Mouse (Mus musculus) embryo, embryonic 11 days (tissue): Measurements from ENCODE around the gene Pdzk1ip1.

Source experiments
- DNase-seq: peaks from one replicate; pipeline ENCODE4 v3.0.0-alpha.2; 2015

Gene Pdzk1ip1

DNA sequence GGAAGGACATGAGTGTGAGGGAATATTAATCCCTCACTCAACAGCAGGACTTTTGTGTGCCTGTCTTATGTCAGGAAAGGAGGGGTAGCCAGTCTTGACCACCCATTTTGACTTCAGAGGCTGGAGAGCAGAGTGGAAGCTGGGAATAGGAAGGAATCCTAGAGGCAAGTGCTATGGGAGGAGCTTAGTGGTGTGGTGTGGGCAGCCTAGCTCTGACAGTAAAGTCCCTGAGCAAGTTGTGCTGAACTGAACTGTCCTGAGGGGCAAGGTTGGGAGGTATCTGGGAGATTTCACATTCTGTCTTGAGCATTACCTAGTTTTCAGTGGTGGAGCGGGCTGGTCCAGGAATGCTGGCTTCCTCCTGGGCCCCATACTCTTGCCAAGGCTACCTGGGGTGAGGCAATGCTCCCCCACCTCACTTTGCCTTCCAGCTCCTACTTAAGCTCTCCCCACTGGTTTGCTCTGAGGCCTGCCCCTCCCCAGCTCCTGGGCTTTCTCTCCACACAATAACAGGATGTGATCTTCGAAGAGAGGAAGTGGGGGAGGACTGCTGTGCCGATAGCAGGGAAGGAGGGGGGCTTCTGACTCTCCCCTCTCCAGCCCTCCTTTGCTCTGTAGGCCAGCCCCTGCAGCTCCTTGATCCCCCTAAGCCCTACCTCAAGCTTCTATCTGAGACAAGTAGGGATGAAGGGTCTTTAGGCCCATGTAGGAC lies 13.1 kb upstream of the Pdzk1ip1 start:
- no peak for DNase-seq

DNA sequence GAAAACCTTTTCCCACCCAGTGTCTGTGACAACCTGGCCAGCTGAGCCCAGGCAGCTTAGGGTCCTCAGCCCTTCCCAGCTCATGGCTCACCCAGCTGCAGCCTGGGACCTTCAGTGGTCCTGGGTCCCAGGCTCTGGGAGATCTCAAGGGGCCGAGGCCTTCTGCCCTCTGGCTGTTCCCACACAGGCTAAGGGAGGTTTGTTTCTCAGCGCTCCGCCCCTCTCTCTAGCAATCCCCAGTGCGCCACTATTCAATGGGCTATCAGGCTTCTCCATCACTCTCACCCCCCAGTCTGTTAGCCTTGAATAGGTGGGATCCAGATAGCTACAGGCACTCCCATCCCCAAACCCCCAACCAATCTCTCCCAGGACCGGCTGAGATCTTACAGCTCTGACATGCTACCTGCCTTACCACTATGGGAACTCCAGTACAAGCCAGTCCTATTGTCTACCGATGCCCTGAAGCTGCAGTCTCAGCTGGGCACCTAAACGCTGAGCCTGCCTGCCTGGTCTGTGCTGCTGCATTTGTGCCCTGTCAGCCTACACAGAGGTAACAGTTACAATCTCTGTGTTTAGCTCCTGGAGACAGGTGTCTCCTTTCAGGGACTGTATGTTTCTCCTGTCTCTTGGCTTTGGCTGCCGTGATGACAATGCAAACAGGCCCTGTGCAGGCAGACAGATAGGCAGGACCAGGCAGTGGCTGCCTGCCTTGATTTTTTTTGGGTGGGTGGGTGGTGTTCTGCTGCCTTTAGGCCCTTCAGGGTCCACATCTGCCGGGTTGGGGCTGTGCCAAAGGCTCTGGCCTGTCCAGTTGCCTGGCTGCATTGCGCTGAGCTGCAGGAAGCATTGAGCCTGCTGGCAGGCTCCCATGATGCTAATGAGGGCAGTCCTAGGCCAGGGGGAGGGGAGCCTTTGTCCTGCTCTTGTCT lies 9.4 kb upstream of the Pdzk1ip1 start:
- DNase-seq = peak; percentile 77

DNA sequence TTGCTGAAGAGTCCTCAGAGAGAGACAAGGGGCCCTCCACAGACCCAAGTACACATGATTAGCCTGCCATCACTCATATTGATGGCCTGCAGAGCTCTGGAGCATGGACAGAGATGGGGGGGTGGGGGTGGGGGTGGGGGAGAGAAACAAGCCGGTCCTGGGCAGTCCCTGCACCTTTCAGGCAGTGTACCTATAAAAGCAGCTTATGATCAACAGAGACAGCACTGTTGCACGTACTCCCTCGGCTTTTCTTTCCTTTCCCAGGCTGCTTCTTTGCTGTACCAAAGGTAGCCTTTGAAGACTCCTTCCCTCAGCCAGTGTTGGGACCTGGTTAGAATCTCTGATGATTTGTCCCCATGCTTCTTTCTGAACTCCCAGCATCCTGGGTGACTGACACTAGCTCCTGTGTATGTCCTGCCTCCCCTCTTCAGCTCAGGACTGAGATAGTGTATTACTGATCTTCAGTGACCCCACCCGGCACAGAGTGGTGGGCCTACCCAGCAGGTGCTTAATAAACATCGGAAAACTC lies 8.6 kb upstream of the Pdzk1ip1 start:
- no peak for DNase-seq

DNA sequence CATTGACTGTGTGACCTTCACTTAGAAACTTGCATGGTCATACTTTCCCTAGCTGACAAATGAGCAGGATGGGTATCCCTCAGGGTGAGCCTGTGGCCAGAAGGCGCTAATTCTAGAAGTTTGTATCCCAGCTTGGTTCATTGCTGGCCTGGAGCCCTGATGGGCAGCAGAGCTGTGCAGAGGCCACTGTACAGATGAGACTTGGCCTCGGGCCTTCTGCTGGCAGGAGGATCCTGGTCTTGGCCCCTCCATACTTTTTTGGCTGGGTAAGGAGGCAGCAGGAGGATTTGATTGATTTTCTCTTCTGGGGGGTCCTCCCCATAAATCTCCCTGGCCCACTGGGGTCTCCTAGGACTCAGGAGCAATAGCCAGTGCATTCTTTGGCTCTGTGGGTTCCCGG lies 5.5 kb upstream of the Pdzk1ip1 start:
- DNase-seq = no peak

DNA sequence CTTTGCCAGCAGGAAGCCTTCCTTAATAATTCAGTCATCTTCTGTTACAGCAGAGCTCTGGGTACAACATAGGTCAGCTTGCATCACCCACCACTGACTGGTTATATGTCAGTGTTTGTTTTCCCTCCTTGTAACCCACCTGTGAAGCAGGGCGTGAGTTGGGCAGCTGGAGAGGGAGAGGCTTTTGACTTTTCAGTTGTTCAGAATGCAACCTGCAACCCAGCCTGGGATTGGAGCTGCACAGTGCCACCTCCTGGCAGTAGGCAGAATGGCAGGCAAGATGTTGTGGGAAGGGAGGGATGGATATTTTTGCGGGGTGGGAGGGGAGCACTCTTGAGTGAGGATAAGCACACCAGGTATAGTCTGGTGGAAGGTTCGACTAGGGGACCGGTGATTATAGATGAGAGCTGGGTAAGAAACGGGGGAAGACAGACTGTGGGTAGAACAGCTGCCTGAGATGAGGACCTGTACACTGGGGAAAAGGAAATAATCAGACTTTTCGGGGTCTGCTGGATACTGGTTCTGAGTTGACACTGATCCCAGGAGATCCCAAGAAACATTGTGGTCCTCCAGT lies 2.9 kb upstream of the Pdzk1ip1 start:
- DNase-seq = peak; percentile 69

DNA sequence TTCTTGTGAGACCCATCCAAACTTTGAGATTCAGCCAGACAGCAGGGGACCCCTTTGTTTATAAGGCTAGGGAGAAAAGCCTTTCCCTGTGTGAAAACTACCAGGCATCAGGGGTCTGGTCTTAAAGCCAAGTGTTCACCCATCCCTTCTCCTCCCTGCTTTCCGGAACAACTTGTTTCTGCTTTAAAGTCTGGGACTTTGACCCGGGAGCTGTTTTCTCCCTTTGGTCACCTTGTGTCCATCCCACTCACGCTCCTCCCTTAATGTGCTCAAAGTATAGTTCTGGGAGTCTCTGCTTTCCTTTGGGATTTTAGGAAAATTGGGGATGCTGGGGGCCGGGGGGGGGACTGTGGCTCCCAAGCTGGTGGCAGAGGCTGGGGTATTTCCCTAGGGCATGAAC lies 2.3 kb upstream of the Pdzk1ip1 start:
- no peak for DNase-seq

DNA sequence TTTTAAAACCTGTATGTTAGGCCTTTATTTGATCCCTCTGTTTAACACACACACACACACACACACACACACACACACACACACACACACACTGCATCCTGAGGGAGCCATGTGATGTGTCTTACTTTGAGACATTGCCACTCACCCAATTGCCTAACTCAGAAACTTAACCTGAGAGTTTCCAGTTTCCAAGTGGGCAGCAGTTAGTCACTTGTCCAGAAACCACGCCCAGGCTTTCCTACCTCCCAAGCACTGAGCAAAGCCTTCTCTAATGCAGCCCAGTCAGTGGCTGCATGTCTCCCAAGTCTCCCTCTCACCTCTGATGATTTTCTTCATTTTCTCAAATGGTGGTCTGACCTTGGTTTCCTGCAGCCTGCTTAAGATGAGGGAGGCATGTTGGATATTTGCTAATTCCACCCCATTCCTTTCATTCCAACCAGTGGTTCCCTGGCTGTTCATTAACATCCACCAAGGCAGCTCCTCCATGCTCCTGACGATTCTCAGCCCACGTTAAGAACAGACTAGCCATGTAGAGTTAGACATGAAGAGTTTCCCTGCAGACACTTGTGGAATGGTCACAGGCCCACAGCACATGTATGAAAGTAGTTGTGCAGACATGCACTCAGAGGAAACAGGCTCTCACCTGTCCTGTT lies 1.6 kb upstream of the Pdzk1ip1 start:
- no peak for DNase-seq

DNA sequence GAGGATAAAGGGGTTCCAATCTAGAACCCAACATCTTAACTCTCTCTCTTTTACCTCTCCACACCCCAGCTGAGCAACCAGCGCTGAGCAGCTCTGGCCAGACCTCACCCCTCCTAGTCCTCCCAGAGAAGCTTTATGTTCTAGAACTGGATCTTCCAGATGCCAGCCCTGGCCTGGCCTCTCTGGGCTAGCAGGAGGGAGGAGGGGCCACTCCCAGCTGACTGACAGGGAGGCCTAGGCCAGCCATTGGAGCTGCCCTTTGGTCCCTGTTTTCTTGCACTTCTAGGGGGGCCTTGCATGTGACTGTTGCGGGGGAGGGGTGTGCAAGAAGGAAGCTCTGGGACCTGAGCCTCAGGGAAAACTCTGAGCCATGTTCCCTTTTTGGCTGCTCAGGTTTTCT lies 2.1 kb downstream of the Pdzk1ip1 start:
- no peak for DNase-seq

DNA sequence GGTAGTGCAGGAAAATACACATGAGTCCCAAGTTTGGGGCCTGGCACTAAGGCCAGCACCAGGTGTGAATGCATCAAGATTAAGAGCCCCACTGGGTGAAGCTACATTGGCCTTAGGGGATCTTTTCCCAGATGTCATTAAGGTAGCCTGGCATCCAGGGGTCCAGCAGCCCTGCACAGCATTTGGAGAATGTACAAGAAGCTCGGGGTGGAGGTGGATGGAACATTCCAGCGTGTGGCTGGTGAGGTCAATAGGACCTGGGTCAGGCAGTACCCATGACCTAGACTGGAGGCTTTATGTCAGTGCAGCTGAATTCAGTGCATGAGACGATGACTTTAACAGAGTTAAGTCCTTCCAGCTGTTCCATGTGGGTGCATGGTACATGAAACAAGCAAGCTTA lies 3.3 kb downstream of the Pdzk1ip1 start:
- no peak for DNase-seq

DNA sequence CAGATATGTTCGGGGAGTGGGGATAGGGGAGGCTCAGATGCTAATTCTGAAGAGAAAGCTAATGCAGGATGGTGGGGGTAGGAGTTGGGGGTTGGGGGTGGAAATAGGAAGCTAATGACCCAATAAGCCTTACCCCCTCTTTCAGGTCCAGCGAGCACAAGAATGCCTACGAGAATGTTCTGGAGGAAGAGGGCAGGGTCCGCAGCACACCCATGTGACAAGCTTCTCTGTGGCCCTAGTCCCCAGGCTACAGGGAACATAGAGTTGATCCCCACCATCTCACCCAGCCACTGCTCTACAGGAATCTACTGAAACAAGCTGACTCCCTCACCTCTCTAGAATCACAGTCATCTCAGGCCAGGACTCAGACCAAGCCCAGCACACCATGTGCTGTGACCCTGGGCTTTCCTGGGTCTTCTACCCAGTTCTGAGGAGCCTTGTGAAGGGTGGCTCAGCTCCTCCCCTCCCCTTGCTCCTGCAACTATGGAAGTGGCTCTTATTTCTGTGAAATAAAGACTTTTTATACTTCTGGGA lies 4.9 kb downstream of the Pdzk1ip1 start:
- DNase-seq = no peak

DNA sequence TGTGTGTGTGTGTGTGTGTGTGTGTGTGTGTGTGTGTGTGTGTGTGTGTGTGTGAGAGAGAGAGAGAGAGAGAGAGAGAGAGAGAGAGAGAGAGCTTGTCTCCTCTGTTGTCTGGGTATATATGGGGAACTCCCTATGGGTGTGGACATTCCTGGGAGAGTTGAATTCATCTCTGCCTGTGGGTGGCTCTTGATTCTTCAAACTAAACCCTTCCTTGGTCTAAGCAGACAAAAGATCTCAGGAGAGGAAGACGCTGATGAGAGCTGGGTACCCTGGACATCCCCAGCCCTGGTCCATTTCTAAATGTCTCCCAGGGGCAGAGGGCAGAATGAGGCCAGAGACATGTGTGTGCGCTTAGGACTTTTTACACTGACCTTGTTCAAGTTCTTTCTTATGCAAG lies 5.5 kb downstream of the Pdzk1ip1 start:
- no peak for DNase-seq

DNA sequence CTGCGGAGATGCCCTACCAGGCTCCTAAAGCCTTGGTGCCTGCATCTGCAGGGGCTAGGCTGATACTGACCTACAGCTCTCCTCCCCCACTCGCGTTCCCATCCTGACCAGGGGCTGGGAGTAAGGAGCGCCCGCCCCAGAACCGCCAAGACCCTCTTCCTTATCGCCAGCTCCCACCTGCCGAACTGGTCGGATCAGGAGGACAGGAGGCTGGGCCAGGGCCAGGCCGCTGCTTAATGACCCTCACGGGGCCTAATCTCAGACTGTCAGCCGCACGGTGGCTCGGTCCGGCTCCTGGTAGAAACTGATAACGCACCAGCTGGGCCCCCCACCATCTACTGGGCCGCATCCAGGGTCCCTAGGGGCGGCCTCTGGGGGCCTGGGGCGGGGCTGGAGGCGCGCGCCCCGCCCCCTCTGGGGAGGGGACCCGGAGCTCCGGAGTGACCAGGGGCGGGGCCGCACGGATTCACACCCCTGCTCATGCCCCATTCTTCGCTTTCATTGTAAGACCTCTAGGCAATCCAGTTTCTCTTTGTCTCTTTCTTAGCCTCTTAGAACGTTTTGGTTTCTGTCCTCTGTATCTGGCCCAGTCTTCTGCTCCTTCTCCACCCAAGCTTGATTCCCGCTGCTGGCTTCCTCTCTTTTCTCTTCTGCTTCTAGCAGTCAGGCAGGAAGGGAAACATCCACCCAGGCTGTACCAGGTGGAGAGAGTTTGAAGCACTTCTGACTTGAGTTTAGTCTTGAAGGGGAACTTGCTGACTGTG lies 7.3 kb downstream of the Pdzk1ip1 start:
- DNase-seq = peak; percentile 63

DNA sequence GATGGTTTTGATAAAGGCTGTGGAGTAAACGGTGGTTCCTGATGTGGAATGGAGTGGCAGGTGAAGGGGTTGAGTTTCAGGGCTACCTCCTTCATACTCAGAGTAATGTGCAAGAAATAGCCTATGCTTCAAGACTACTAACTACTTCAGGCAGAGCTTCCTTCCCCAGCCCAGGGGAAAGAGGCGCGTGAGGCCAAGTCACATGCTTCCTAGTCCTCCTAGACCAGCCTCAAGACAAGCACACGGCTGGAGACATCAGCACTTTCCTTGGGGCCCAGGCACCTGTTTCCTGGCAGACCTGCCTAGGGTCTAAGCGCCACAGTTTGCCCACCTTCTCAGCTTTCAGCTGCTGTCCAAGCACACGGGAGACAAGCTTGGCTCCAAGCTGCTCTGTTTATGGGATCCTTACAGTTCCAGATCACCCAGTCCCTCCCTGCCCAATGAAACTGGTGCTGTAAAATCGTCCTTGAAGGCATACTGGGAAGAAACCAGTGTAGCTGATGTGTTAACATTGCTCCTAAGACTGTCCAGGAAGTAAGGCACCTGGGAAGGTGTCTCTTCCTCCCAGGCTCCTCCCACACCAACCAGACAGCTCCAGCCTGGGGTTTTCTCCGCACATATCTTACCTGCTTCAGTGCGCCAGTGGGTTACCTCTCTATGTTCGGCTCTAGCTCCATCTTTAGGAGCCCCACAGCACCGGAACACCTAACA lies 8.1 kb downstream of the Pdzk1ip1 start:
- peak; percentile 7 for DNase-seq

DNA sequence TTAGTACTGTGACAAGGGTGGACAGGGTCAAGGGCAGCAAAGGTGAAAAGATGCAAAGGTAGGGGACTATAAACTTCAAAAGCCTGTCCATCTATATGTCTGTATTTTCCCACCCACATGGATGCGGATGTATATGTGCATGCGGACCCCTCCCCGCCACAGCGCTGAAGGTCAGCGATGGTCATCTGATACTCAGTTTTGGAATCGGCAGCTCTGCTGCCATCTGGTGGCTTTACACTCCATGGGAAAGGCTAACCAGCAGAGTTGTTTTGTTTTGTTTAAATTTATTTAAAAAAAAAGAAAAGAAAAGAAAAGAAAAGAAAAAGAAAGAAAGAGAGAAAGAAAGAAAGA lies 8.6 kb downstream of the Pdzk1ip1 start:
- peak; percentile 75 for DNase-seq

DNA sequence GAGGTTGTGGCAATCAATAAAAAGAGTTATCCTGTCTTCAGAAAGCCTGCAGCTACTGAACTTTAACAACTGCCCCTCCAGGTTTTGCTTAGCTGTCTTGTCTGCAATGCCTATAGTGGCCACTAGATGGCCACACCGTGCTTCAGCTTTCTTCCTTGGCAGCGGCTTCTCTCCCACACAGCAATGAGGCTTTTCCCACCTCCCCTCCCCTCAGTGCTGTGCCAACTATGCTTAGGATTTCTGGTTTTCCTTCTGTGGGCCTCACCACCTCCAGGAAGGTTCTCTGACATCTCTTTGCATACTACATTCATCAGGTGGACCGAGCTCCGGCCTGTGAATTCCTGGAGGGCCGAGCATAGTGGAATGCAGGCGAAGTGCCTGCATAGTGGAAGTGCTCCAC lies 13.2 kb downstream of the Pdzk1ip1 start:
- peak; percentile 81 for DNase-seq

DNA sequence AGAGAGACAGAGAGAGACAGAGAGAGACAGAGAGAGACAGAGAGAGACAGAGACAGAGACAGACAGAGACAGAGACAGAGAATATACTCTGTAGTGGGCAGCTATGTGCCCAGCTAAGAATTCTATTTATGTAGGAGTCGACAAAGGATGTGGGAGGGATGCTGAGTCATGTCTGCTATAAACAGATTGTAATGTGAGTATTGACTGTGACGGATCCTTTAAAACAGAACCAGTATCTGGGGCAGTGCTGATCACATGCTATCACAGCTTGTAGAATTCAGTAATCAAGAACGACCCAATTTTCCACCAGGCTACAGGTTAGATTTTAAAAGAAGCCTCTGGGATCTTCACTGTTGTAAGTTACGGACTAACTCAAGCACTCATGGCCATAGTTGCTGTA lies 15.0 kb downstream of the Pdzk1ip1 start:
- no peak for DNase-seq

DNA sequence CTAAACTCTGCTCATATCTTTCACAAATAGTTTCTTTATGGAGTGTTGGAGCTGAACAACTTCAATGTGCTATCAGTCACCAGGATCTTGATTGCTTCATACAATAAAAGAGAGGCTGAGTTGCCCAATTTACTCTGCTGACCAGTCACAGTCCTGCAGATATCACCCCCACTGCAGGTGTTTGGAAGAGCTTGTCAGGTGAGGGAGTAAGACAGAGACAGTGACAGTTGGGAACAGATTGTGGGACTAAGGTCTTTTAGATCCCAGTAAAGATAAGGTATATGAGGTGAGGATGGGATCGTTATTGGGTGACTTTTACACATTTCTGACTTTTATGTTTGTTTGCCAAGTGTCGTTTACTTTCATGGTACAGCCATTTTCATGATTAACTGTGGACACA lies 22.7 kb downstream of the Pdzk1ip1 start:
- no peak for DNase-seq

DNA sequence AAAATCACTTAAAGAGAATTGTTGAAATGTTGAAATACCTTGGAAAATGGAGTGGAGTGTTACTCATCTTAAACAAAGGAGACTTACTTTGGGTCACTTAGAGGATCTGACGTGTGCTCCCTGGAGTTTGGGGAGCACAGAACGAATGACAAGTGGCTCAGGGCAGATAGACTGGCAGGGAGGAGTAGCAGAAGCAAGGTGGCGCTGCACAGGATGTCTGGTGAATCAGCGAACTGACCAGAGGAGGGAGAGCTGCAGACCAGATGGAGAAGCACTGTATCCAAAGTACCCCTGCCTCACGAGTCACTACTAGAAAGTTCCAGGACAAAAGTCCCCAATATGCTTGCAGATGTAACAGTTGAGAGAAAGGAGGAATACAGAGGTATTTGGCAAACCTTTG lies 24.8 kb downstream of the Pdzk1ip1 start:
- no peak for DNase-seq

DNA sequence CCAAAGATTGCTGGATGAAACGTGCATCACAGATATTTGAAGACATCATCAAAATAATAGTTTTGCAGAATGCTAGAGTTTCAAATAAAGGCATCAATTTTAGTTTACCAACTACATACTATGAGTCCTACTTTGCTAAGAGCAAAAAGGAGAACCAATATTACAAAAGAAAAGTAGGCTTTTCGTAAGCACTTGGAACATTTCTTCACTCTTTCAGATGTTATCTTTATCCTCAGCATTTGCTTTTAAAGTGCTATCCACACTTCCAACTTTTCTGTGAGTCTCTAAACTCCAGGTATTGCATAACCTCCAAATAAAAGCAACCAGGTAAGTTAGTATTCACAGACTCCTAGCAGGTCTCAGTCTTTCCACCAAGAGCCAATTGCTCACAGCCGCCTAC lies 31.1 kb downstream of the Pdzk1ip1 start:
- no peak for DNase-seq

DNA sequence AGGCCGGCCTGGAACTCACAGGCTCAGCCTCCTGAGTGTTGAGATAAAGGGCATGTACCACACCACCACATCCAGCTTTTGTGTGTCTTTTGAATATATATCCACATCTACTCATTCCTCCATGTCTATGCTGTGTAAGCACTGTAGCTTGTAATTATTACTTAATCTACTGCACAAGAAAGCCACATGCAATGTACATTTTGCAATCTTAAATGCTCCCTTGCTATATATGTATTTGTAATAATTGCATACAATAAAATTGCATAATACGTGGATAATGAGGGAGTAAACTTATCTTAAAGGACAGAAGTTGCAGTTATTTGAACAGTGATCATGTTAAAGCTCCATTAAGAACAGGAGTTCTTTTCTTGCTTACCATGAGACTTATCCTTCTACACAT lies 32.7 kb downstream of the Pdzk1ip1 start:
- no peak for DNase-seq

DNA sequence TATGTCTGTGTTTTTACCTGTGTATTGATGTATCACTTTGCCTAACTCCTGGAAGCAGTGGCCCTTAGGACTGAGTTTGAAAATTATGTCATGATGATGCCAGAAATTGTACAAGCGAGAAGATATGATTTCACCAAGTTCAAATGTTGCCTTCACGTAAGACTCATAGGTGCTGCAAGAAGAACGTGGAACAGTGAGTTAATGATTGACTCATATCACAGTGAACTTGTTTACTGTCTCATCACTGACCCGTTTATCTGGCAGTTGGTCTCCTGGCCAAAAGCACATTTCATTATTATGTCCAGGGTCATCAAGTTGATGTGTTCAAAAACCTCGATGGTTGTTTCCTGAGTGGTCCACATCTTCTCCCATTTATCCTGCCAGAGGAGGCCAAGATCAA lies 33.1 kb downstream of the Pdzk1ip1 start:
- no peak for DNase-seq

DNA sequence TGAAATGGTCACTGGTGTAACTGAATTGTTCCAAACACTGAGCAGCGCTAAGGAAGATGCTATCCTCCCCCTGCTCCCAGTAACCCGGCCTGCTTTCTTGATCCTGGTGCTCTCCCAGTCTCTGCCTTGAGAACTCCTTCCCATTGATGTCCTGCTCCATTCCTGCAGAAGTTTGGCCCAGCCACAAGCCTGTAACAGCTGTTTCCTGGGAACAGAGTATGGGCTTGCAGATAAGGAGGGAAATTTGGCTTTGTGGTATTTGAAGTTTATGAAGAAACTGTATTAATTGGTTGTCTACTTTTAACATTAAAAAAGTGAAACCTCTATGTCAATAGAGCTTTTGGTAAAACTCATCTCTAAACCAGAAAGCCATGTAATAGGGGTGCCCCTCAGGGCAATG lies 35.0 kb downstream of the Pdzk1ip1 start:
- no peak for DNase-seq
